ENCODE assay signal across 8 mouse cellular contexts in the genomic region with DNA sequence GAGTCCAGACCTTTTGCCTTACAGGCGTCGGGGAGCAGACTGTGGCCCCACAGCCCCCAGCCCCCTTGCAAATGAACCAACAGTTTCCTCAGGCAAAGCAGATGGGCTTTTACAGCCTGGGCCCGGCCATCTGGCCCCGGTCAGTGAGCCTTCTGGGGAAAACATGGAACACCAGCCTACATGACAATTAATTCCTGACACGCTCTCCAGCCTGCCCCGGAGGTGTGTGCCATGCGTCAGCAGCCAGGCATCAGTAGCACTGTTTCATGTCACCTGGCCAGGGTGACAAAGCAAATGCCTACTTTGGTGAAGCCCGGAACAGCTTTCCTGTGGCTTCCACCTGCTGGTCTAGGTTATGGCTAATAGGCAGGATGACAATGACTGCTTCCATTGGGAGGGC.
DNase-seq lines count a peak whose midpoint lies in the region; ATAC-seq and TF ChIP-seq lines count a peak whose summit lies in the region.
"Had no signal": no experiment of that assay in that cellular context is flagged by ENCODE, and none has a peak within 500 bp of the region (broad histone marks: within the 10 kb centered on the region; RNA-seq: fewer than 3 reads in every experiment).

No protein-coding gene starts in this region.

- peak; percentile 33 for DNase-seq in kidney, adult 2 months
- DNase-seq in cerebellum, postnatal 10 days: peak; percentile 72 to 85
- peak; percentile 8 to 11 for DNase-seq in kidney, postnatal 36 days

- no peak overlapping the region for H3K27ac ChIP-seq in kidney, adult 2 months (ENCODE audit: insufficient read depth, low read depth, low read length)
- H3K27ac ChIP-seq in kidney, embryonic 14.5 days (ENCODE audit: low read depth, low read length): no peak overlapping the region
- H3K27ac ChIP-seq in intestine, embryonic 16.5 days (ENCODE audit: low read length): no peak overlapping the region
- H3K27ac ChIP-seq: liver, embryonic 15.5 days had no signal

- no peaks in the 10 kb centered on the region for H3K4me1 ChIP-seq in kidney, adult 2 months (ENCODE audit: control insufficient read depth, insufficient read depth, low read length)
- H3K4me1 ChIP-seq in kidney, embryonic 14.5 days (ENCODE audit: control insufficient read depth, insufficient read depth, low read length): 0 out of 2 replicates have a peak, but pooled peaks cover 5% of the 10 kb centered on the region
- no peaks in the 10 kb centered on the region for H3K4me1 ChIP-seq in intestine, embryonic 16.5 days (ENCODE audit: control insufficient read depth, insufficient read depth, low read length)
- H3K4me1 ChIP-seq: liver, embryonic 15.5 days had no signal

- TF ChIP-seq POLR2A in kidney, adult 2 months (IDR thresholded peaks at IDR 0.05; ENCODE audit: low read depth, low read length): no peak

- no peak for ATAC-seq in kidney, embryonic 14.5 days (ENCODE audit: low FRiP score, low TSS enrichment)
- peak; percentile 74; the same call in 1 of the 2 replicates for ATAC-seq in cerebellum, adult (ENCODE audit: insufficient number of reproducible peaks, low FRiP score, low TSS enrichment)
- no peak for ATAC-seq in erythroblast, adult 5-6 weeks (replicated peaks; ENCODE audit: low FRiP score, poor library complexity, severe bottlenecking)
- ATAC-seq in intestine, embryonic 16.5 days: no peak

- no peaks in the 10 kb centered on the region for H3K36me3 ChIP-seq in kidney, adult 2 months (ENCODE audit: control insufficient read depth, insufficient read depth, low read length)
- no peaks in the 10 kb centered on the region for H3K36me3 ChIP-seq in kidney, embryonic 14.5 days (ENCODE audit: control insufficient read depth, insufficient read depth, low read length)
- H3K36me3 ChIP-seq in intestine, embryonic 16.5 days (ENCODE audit: control insufficient read depth, insufficient read depth, low read length): no peaks in the 10 kb centered on the region
- H3K36me3 ChIP-seq: liver, embryonic 15.5 days had no signal

- no peaks in the 10 kb centered on the region for H3K27me3 ChIP-seq in kidney, adult 2 months (replicated peaks; ENCODE audit: control insufficient read depth, insufficient read depth, low read length)
- H3K27me3 ChIP-seq in kidney, embryonic 14.5 days (ENCODE audit: control insufficient read depth, insufficient read depth, low read length): no peaks in the 10 kb centered on the region
- H3K27me3 ChIP-seq in intestine, embryonic 16.5 days (replicated peaks; ENCODE audit: control insufficient read depth, insufficient read depth, low read length): no peaks in the 10 kb centered on the region

- TF ChIP-seq CTCF in kidney, adult 2 months (conservative IDR thresholded peaks at IDR 0.05; ENCODE audit: insufficient read depth, insufficient read length, low read depth, low read length): no peak

- WGBS in kidney, adult 2 months: 73% methylated on average over 8 of the region's 8 CpGs
- 37% methylated on average over 8 of the region's 8 CpGs for WGBS in kidney, embryonic 14.5 days
- 58% methylated on average over 8 of the region's 8 CpGs for WGBS in intestine, embryonic 16.5 days

- no peak overlapping the region for H3K4me2 ChIP-seq in kidney, embryonic 14.5 days (replicated peaks; ENCODE audit: low read depth, low read length)
- H3K4me2 ChIP-seq in intestine, embryonic 16.5 days (ENCODE audit: low read depth, low read length): no peak overlapping the region
- H3K4me2 ChIP-seq: liver, embryonic 15.5 days had no signal

- no peak overlapping the region for H3K9ac ChIP-seq in kidney, embryonic 14.5 days (ENCODE audit: low read depth, low read length)
- H3K9ac ChIP-seq in intestine, embryonic 16.5 days (ENCODE audit: low read depth, low read length): no peak overlapping the region
- H3K9ac ChIP-seq: liver, embryonic 15.5 days had no signal

- H3K4me3 ChIP-seq in kidney, adult 2 months (ENCODE audit: insufficient read depth, low read depth, low read length): no peak overlapping the region
- no peak overlapping the region for H3K4me3 ChIP-seq in kidney, embryonic 14.5 days (ENCODE audit: low read length)
- no peak overlapping the region for H3K4me3 ChIP-seq in intestine, embryonic 16.5 days (ENCODE audit: low read length)
- H3K4me3 ChIP-seq: liver, embryonic 15.5 days had no signal

- no peaks in the 10 kb centered on the region for H3K9me3 ChIP-seq in kidney, embryonic 14.5 days (ENCODE audit: control insufficient read depth, low read length)
- no peaks in the 10 kb centered on the region for H3K9me3 ChIP-seq in intestine, embryonic 16.5 days (ENCODE audit: control insufficient read depth, low read length)
- H3K9me3 ChIP-seq: liver, embryonic 15.5 days had no signal

Comparison
In these comparisons a context has a peak if more than half of its experiments do, and no peak if none do; other contexts are left out.
1. DNase-seq: peak in every context shown above with its lines; median percentile 78 in cerebellum, postnatal 10 days; 33 in kidney, adult 2 months; 10 in kidney, postnatal 36 days.